Mouse (Mus musculus) midbrain, embryonic 10.5 days (tissue): ENCODE measurements around the gene Dmrt3. TPM values are rescaled to one million over a fixed set of nuclear protein-coding genes. Genes with fewer than 3 reads are reported as not detected.

Experiments used
- DNase-seq: peaks from one replicate; pipeline ENCODE4 v3.0.0-alpha.2; 2017; ENCODE audit warnings: low spot score
- H3K27ac ChIP-seq: fragments of 300-500 bp; sonication (generic); replicated peaks from 2 replicates; pipeline ENCODE4 v1.5.1; 2016; ENCODE audit warnings: mild to moderate bottlenecking
- H3K27me3 ChIP-seq: fragments of 300-500 bp; sonication (generic); 2 replicates; pipeline ENCODE4 v1.6.1; 2016; ENCODE audit warnings: low read depth, mild to moderate bottlenecking; ENCODE audit not compliant: poor library complexity, severe bottlenecking
- H3K36me3 ChIP-seq: fragments of 300-500 bp; sonication (generic); 2 replicates; pipeline ENCODE4 v1.6.1; 2016; ENCODE audit warnings: mild to moderate bottlenecking, moderate library complexity
- H3K4me1 ChIP-seq: fragments of 300-500 bp; sonication (generic); 2 replicates; pipeline ENCODE4 v1.6.1; 2016
- H3K4me3 ChIP-seq: fragments of 300-500 bp; sonication (generic); 2 replicates; pipeline ENCODE4 v1.5.1; 2016; ENCODE audit warnings: mild to moderate bottlenecking, moderate library complexity
- H3K9me3 ChIP-seq: fragments of 300-500 bp; sonication (generic); replicated peaks from 2 replicates; pipeline ENCODE4 v1.6.1; 2016; ENCODE audit warnings: mild to moderate bottlenecking
- WGBS: fragments of 180-500 bp; shearing (Covaris S2); methylation state at CpG from one replicate; pipeline ENCODE4 v1.1.7; 2016; 5-methylcytosine and 5-hydroxymethylcytosine counted together
- polyA plus RNA-seq: library from polyadenylated mRNA; unstranded; fragments of >200 nt; fragmentation: Nextera tagmentation; extraction: Ambion mirVana; gene quantifications from 2 replicates; pipeline ENCODE4 v1.2.1, GENCODE M21; 2016

Gene Dmrt3
- polyA plus RNA-seq, 1 experiment from 2014 or later = 2.1 TPM

DNA sequence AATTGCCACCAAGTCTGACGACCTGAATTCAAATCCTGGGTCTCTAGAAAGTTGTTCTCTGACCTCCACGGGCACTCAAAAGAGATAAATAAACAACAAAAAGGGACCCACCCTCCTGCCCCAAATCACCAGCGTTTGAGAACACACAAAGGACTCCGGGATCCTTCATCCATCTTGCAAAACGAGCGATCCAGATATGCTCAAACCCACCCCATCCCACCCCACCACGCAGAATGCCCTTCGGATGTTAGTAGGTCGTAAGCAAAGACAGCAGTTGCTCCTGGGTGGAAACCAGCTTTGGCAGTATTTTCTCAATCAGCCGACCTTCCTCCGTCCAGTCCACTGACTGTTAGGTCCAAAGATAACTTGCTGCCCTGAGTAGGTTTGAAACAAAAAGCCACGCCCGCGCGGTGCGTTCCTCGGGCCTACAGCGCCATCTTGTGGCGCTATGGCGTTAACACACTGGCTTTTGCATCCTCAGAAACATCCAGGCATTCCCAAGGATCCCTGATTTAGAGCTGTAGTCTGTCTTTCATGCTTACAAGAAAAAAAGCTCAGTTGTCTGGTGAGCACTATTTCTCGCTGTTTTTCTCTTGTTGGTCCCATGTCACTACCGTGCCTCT is 25.6 kb downstream of the Dmrt3 start:
- Histone ChIP-seq H3K36me3 (no peaks in the 10 kb centered on the region), H3K9me3 (no peaks in the 10 kb centered on the region), H3K4me3 (peak overlapping the region; percentile 49), H3K27me3 (peaks cover 7% of the 10 kb centered on the region; the same call in 1 of the 2 replicates), H3K27ac (peak overlapping the region; percentile 80), H3K4me1 (peaks cover 12% of the 10 kb centered on the region)
- peak; percentile 83 for DNase-seq
- WGBS = 18% methylated on average over 22 of the region's 22 CpGs

- WGBS = 82% methylated on average over 11 of the region's 11 CpGs
- H3K36me3 ChIP-seq = no peaks in the 10 kb centered on the region
- H3K27me3 ChIP-seq = peaks cover 4% of the 10 kb centered on the region; the same call in 1 of the 2 replicates
- no peaks in the 10 kb centered on the region for H3K9me3 ChIP-seq
- H3K4me3 ChIP-seq = no peak overlapping the region
- no peak overlapping the region for H3K27ac ChIP-seq
- peaks cover 18% of the 10 kb centered on the region for H3K4me1 ChIP-seq
- DNase-seq = no peak
Measured at GRCm38 (mm10) chr19:25638766-25639361, 28.8 kb downstream of the Dmrt3 start.

DNA sequence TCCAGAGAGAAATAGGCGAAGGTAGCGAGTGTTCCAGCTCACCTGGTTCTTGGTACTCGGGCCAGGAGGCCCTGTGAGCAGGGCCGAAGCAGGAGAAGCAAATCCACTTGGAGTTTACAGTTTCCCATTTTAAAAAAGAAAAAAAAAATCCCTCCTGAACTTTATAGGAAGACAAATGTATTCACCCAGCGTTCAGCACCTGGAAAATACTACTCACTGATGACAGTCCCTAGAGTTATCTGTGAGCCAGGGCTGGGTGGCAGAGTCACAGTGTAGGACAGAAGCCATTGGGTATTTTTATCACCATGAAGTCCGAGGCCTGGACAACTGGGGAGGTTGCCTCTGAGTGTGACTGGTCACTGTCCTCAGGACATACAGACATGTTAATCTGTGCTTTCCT is 31.7 kb downstream of the Dmrt3 start:
- WGBS = 90% methylated on average over 6 of the region's 6 CpGs
- Histone ChIP-seq H3K4me3 (no peak overlapping the region), H3K27ac (no peak overlapping the region), H3K9me3 (no peaks in the 10 kb centered on the region), H3K4me1 (peaks cover 14% of the 10 kb centered on the region), H3K27me3 (peaks cover 4% of the 10 kb centered on the region; the same call in 1 of the 2 replicates), H3K36me3 (no peaks in the 10 kb centered on the region)
- DNase-seq = no peak

DNA sequence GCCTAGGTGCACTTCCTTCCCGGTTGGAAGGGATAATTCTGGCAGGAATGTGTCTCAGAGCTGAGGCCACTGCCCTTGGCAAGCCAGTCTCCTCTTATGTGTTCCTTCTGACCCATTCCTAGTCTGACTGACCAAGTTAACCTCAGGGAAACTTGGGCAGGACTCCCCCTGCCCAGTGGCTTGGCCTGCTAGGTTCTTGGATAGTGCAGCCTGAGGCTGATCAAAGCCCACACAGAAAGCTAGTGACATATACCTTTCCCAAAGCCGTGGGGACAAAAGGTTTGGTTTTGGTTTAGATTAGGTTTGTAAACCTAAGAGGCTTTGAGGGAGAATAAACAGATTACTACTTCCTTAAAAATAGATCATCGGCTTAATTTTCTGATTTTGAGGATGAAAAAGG is 37.0 kb downstream of the Dmrt3 start:
- Histone ChIP-seq H3K9me3 (no peaks in the 10 kb centered on the region), H3K27ac (no peak overlapping the region), H3K4me1 (no peaks in the 10 kb centered on the region), H3K36me3 (no peaks in the 10 kb centered on the region), H3K4me3 (no peak overlapping the region), H3K27me3 (no peaks in the 10 kb centered on the region)
- DNase-seq = no peak
- 67% methylated on average over 3 of the region's 3 CpGs for WGBS

GRCm38 (mm10) chr19:25648701-25649100 is 38.6 kb downstream of the Dmrt3 start:
- H3K4me1 ChIP-seq = no peaks in the 10 kb centered on the region
- H3K27ac ChIP-seq = no peak overlapping the region
- H3K9me3 ChIP-seq = no peaks in the 10 kb centered on the region
- 67% methylated on average over 4 of the region's 4 CpGs for WGBS
- no peaks in the 10 kb centered on the region for H3K36me3 ChIP-seq
- H3K27me3 ChIP-seq = no peaks in the 10 kb centered on the region
- DNase-seq = no peak
- no peak overlapping the region for H3K4me3 ChIP-seq

- no peak overlapping the region for H3K4me3 ChIP-seq
- 69% methylated on average over 10 of the region's 10 CpGs for WGBS
- H3K36me3 ChIP-seq = no peaks in the 10 kb centered on the region
- H3K4me1 ChIP-seq = 0 out of 2 replicates have a peak, but pooled peaks cover 3% of the 10 kb centered on the region
- no peak overlapping the region for H3K27ac ChIP-seq
- no peaks in the 10 kb centered on the region for H3K27me3 ChIP-seq
- DNase-seq = no peak
- no peaks in the 10 kb centered on the region for H3K9me3 ChIP-seq
Measured at GRCm38 (mm10) chr19:25650474-25650873, 40.4 kb downstream of the Dmrt3 start.

- Histone ChIP-seq H3K9me3 (no peaks in the 10 kb centered on the region), H3K27me3 (no peaks in the 10 kb centered on the region), H3K36me3 (no peaks in the 10 kb centered on the region), H3K27ac (no peak overlapping the region), H3K4me3 (no peak overlapping the region), H3K4me1 (0 out of 2 replicates have a peak, but pooled peaks cover 3% of the 10 kb centered on the region)
- 81% methylated on average over 5 of the region's 5 CpGs for WGBS
- DNase-seq = no peak
Measured at GRCm38 (mm10) chr19:25652560-25652959, 42.5 kb downstream of the Dmrt3 start.

GRCm38 (mm10) chr19:25654034-25654749 is 44.1 kb downstream of the Dmrt3 start:
- 65% methylated on average over 12 of the region's 12 CpGs for WGBS

GRCm38 (mm10) chr19:25665486-25666339 is 55.6 kb downstream of the Dmrt3 start:
- H3K9me3 ChIP-seq = no peaks in the 10 kb centered on the region
- peaks cover 73% of the 10 kb centered on the region for H3K27me3 ChIP-seq
- peak overlapping the region; percentile 40 for H3K4me3 ChIP-seq
- H3K36me3 ChIP-seq = no peaks in the 10 kb centered on the region
- H3K27ac ChIP-seq = no peak overlapping the region
- 1% methylated on average over 31 of the region's 31 CpGs for WGBS
- peak; percentile 53 for DNase-seq
- H3K4me1 ChIP-seq = peaks cover 12% of the 10 kb centered on the region

More at GRCm38 (mm10) chr19:25654034-25654749, 44.1 kb downstream of the Dmrt3 start:
- Histone ChIP-seq H3K36me3 (no peaks in the 10 kb centered on the region), H3K9me3 (no peaks in the 10 kb centered on the region), H3K4me3 (no peak overlapping the region), H3K4me1 (0 out of 2 replicates have a peak, but pooled peaks cover 3% of the 10 kb centered on the region), H3K27me3 (no peaks in the 10 kb centered on the region), H3K27ac (no peak overlapping the region)
- DNase-seq = no peak

GRCm38 (mm10) chr19:25667836-25668235 is 57.7 kb downstream of the Dmrt3 start:
- Histone ChIP-seq H3K27ac (no peak overlapping the region), H3K27me3 (peaks cover 94% of the 10 kb centered on the region), H3K9me3 (no peaks in the 10 kb centered on the region), H3K4me1 (peaks cover 26% of the 10 kb centered on the region), H3K4me3 (no peak overlapping the region), H3K36me3 (no peaks in the 10 kb centered on the region)
- 14% methylated on average over 4 of the region's 4 CpGs for WGBS
- no peak for DNase-seq

- Histone ChIP-seq H3K9me3 (no peaks in the 10 kb centered on the region), H3K36me3 (no peaks in the 10 kb centered on the region), H3K4me3 (no peak overlapping the region), H3K4me1 (peaks cover 42% of the 10 kb centered on the region), H3K27me3 (peaks cover 100% of the 10 kb centered on the region), H3K27ac (no peak overlapping the region)
- WGBS = 2% methylated on average over 3 of the region's 3 CpGs
- no peak for DNase-seq
Measured at GRCm38 (mm10) chr19:25669593-25670248, 59.6 kb downstream of the Dmrt3 start.
